Mouse (Mus musculus) T-helper 1 cell (primary cell): ENCODE results near the gene Slx1b.

ENCODE experiments used
- in situ Hi-C: fragments of 300-600 bp; cut with MboI, MseI; formaldehyde crosslinking; loops from one replicate; pipeline ENCODE4 v1.15.1; 2025; ENCODE audit warnings: high pct_unique_total_duplicates

The Slx1b gene

GRCm38 (mm10) chr7:126676631-126677220 is 18.9 kb downstream of the Slx1b start:
- in situ Hi-C loops, result no loop called here

DNA sequence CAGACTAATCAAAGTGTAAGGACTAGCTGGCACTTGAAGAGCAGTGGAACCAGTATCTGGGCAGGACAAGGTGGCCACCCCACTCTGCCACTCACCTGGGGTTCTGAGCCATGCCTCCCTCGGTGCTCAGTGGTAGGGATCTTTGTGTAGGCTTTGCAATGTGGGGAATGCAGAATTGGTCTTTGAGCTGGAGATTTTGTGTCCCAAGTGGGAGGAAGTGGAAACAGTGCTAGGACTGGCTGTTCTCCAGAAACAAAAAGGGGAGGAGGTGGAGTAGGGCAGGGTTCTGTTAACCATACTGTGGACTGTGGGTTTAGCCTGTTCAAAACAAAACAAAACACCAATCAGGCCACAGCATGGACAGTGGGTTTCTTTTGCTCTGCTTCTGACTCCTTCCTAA is 19.4 kb downstream of the Slx1b start, which contains the start of gene Sult1a1:
Gene Sult1a1, minus strand, starts transcription at position 226 of the 400 bp plus-strand sequence.
- in situ Hi-C loops, result no loop called here

- in situ Hi-C loops, result no loop called here
These were observed 20.5 kb downstream of the Slx1b start for GRCm38 (mm10) chr7:126675104-126675503.

DNA sequence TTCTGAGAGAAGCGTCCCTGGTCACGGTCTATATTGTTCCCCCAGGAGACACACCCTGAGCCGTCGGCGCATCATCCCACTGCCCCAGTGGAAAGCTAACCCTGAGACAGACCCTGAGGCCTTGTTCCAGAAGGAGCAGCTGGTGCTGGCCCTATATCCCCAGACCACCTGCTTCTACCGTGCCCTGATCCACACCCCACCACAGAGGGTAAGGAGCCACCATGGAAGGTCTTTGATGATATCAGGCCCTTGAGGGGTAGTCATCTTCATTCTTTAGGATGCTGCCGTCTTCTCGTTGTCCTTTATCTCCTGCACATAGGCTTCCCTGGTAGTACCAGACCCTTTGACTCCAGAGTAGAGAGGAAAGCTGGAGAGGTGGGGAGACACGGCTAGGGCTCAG is 23.5 kb downstream of the Slx1b start:
- in situ Hi-C loops, result no loop called here

- in situ Hi-C loops, result no loop called here
These were observed 25.4 kb downstream of the Slx1b start for GRCm38 (mm10) chr7:126670152-126670551.

GRCm38 (mm10) chr7:126668452-126668851 is 27.1 kb downstream of the Slx1b start:
- in situ Hi-C loops, result no loop called here

GRCm38 (mm10) chr7:126667495-126668090 is 28.0 kb downstream of the Slx1b start:
- in situ Hi-C loops, result no loop called here

GRCm38 (mm10) chr7:126665269-126665668 is 30.3 kb downstream of the Slx1b start:
- in situ Hi-C loops, result no loop called here

DNA sequence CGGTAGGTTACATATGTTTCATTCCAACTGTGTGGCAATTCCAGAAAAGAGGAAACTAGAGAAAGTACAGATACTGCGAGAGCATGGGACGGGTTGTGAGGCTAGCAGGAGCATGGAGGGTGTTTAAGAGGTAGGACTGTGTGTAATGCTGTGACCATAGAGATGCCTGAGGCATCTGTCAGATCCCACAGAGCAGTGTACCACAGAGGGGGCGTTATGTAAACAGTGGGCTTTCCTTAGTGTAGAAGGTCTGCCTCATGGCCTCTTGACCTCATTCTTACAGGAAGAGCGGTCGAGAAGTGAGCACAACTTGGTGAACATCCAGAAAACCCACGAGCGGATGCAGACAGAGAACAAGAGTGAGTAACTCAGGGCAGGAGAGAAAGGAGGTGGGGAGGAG is 31.9 kb downstream of the Slx1b start:
- in situ Hi-C loops, result no loop called here

GRCm38 (mm10) chr7:126659771-126660170 is 35.8 kb downstream of the Slx1b start:
- in situ Hi-C loops, result no loop called here

DNA sequence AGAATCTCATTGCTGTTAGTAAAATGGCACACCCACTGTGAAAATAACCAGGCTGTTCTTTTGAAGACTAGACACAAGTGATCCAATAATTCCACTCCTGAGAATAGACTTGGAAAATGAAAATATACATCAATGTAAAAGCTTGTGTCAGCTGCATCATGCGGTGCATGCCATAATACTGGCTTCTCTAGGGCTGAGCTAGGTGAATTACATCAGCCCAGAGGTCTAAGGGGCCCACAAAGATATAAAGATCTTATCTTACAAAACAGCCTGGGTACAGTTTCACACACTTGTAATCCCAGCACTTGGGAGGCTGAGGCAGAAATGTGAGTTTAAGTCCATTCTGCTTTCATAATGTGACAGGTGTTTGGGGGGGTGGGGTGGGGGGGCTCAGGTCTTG is 38.1 kb downstream of the Slx1b start:
- in situ Hi-C loops, result no loop called here

- in situ Hi-C loops, result no loop called here
These were observed 39.9 kb downstream of the Slx1b start for GRCm38 (mm10) chr7:126655695-126656094.

DNA sequence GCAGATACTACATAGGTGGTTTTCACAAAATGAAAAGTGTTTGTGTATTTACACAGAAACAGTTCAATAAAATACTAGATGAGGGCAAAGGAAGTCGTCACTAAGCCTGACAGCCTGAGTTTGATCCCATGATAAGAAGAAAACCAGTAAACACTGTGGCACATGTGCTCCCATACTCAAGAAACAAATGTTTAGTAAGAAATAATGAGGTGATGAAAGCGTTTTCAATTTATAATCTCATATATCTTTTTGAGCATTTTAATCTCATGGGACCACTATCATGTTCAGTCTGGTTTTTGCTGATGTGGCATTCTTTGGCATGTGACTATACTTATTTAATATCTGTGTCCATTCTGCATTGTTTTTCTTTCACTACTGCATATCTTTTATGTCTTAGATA is 41.6 kb downstream of the Slx1b start:
- in situ Hi-C loops, result no loop called here

DNA sequence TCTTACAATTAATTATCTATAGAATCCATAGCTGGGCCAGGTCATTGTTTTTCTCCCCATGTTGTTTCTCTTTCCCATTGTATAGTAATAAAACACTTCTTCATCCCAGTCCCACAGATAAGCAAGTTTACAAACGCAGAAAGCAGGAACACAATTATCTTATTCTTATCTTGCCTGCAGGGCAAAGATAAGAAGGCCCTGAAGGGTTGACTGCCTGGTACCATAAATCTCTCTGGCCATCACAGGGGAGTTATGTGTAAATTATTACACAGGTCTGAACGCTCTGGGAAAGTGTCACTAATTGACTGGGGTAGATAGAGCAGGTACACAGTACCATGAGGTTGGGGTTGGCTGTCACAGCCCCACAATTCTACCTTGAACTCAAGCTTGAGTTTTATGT is 44.7 kb downstream of the Slx1b start:
- in situ Hi-C loops, result no loop called here

- in situ Hi-C loops, result no loop called here
These were observed 46.1 kb downstream of the Slx1b start, which contains the start of gene Sgf29 for GRCm38 (mm10) chr7:126649231-126650051. TSS of gene Sgf29 (plus strand) at chr7:126649309.

DNA sequence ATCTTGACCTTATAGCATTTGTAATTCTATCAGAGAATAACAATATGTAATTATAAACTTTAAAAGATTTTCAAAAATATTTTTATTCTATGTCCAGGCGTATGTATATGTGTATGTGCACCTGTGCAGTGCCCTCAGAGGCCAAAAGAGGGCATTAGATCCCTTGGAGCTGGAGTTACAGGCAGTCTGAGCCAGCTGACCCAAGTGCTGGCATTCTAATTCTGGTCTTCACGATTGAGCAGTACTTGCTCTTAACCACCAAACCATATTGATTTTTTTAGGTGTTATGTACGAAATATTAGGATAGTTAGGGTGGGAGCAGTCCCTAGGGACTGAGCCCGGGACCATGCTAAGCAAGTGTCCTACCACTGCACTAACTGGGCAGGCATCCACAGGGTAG is 47.1 kb downstream of the Slx1b start:
- in situ Hi-C loops, result no loop called here

DNA sequence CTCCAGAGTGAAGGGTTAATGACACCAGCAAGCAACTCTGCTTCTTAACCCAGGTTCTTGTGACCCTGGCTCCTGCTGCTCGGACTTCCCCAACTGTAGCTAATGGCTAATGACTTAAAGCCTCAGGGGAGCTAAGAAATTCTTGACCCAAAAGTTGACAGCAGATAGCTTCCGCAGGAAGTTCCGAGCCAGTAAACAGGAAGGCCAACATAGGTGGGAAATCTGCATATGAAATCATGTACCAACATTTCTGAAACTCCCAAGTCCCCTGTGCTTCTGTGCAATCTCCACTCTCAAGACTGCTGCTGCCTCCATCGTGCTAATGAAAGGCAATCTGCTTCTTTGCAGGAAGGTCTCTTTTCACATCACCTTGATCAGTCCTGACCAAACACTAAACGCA is 49.9 kb downstream of the Slx1b start:
- in situ Hi-C loops, result no loop called here

DNA sequence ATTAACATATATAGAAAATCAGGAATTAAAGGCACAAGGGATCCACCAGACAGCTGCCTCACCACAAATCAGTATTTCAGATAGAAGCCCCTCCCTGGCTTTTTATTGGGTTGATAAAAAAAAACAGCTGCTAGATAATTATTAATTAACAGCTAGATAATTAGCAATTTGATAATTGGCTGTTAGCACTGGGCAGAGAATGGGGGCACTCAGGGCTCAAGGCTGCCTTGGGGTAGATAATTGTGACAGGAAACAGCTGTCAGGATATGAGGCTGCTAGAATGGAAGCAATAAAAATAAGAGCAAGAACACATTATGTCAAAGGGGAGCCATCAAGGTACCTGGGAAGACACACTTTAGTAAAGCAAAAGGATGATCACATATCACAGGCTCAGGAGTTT is 50.7 kb downstream of the Slx1b start:
- in situ Hi-C loops, result loop anchor here (5.0 kb wide), 1 partner anchor 42 kb away; no protein-coding TSS in a partner anchor

DNA sequence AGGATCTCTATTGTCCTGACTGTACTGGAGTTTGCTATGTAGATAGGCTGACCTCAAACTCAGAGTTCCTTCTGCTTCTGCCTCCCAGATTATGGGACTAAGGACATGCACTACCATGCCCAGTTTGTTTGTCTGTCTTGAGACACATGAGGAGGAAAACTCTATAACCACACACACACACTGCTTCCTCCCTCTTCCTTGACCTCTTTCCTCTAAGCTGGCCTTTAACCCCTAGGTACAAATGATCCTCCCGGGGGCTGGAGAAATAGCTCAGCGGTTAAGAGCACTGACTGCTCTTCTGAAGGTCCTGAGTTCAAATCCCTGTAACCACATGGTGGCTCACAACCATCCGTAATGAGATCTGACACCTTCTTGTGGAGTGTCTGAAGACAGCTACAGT is 51.2 kb downstream of the Slx1b start:
- in situ Hi-C loops, result loop anchor here (5.0 kb wide), 1 partner anchor 43 kb away; no protein-coding TSS in a partner anchor

DNA sequence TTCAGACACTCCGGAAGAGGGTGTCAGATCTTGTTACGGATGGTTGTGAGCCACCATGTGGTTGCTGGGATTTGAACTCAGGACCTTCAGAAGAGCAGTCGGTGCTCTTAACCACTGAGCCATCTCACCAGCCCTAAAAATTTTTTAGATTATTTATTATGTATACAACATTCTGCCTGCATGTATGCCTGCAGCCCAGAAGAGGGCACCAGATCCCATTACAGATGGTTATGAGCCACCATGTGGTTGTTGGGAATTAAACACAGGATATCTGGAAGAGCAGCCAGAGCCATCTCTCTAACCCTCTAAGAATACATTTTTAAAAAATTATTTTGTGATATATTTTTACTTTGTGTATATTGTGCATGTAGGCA is 52.4 kb downstream of the Slx1b start:
- in situ Hi-C loops, result loop anchor here (5.0 kb wide), 1 partner anchor 44 kb away; no protein-coding TSS in a partner anchor

- in situ Hi-C loops, result loop anchor here (5.0 kb wide), 1 partner anchor 45 kb away; no protein-coding TSS in a partner anchor
These were observed 52.9 kb downstream of the Slx1b start for GRCm38 (mm10) chr7:126642545-126643243.
